Mouse (Mus musculus): ENCODE results near the gene Myo18b. TPM values are rescaled to one million over a fixed set of nuclear protein-coding genes. Genes with fewer than 3 reads are reported as not detected.

Gene Myo18b
- 100 to 1,000 TPM; 437 to 535 TPM for total RNA-seq (2021)
- long read RNA-seq, experiment 1, full-length matches to known transcripts, result 1 of 96 reads
- long read RNA-seq, experiment 1, partial matches to known transcripts, result 88 of 96 reads
- long read RNA-seq, experiment 1, other reads (novel, unspliced or antisense), result 7 of 96 reads
- long read RNA-seq, experiment 2, full-length matches to known transcripts, result 19 of 179 reads
- long read RNA-seq, experiment 2, partial matches to known transcripts, result 142 of 179 reads
- long read RNA-seq, experiment 2, other reads (novel, unspliced or antisense), result 18 of 179 reads

- DNase-seq, result peak; percentile 90
These were observed at the start of gene Myo18b for GRCm38 (mm10) chr5:112895674-112896654. Gene Myo18b, minus strand, starts transcription at chr5:112896362.

- no peak for DNase-seq
These were observed 49.8 kb upstream of the Myo18b start for GRCm38 (mm10) chr5:112945925-112946324.

GRCm38 (mm10) chr5:112942244-112942643, 46.1 kb upstream of the Myo18b start:
- DNase-seq, result no peak

GRCm38 (mm10) chr5:112941001-112941400, 44.8 kb upstream of the Myo18b start:
- DNase-seq, result no peak

GRCm38 (mm10) chr5:112936632-112937031, 40.5 kb upstream of the Myo18b start:
- no peak for DNase-seq

GRCm38 (mm10) chr5:112935436-112935835, 39.3 kb upstream of the Myo18b start:
- no peak for DNase-seq

GRCm38 (mm10) chr5:112932878-112933567, 36.9 kb upstream of the Myo18b start:
- DNase-seq, result no peak

GRCm38 (mm10) chr5:112931901-112932300, 35.7 kb upstream of the Myo18b start:
- no peak for DNase-seq

GRCm38 (mm10) chr5:112928201-112928881, 32.2 kb upstream of the Myo18b start:
- no peak for DNase-seq

GRCm38 (mm10) chr5:112925422-112925821, 29.3 kb upstream of the Myo18b start:
- DNase-seq, result peak; percentile 62

GRCm38 (mm10) chr5:112924806-112925205, 28.6 kb upstream of the Myo18b start:
- no peak for DNase-seq

GRCm38 (mm10) chr5:112923841-112924240, 27.7 kb upstream of the Myo18b start:
- no peak for DNase-seq

- no peak for DNase-seq
These were observed 25.8 kb upstream of the Myo18b start for GRCm38 (mm10) chr5:112921914-112922313.

GRCm38 (mm10) chr5:112910381-112910780, 14.2 kb upstream of the Myo18b start:
- DNase-seq, result no peak

- DNase-seq, result peak; percentile 51
These were observed 12.0 kb upstream of the Myo18b start for GRCm38 (mm10) chr5:112908169-112908614.

- DNase-seq, result no peak
These were observed 11.3 kb upstream of the Myo18b start for GRCm38 (mm10) chr5:112907504-112907903.

GRCm38 (mm10) chr5:112893462-112894060, 2.6 kb downstream of the Myo18b start:
- peak; percentile 54 for DNase-seq

- DNase-seq, result peak; percentile 7
These were observed 3.8 kb downstream of the Myo18b start for GRCm38 (mm10) chr5:112892411-112892810.

- DNase-seq, result peak; percentile 71
These were observed 7.5 kb downstream of the Myo18b start for GRCm38 (mm10) chr5:112888651-112889050.

- DNase-seq, result peak; percentile 83
These were observed 9.3 kb downstream of the Myo18b start for GRCm38 (mm10) chr5:112886687-112887491.
